Mouse (Mus musculus): ENCODE data around the gene Lrrfip2.

- TF ChIP-seq CTCF (IDR thresholded peaks at IDR 0.05; ENCODE audit: borderline replicate concordance, insufficient read depth, low read length) (no peak), POLR2A (IDR thresholded peaks at IDR 0.05; ENCODE audit: low read depth, low read length) (no peak)
Measured at GRCm38 (mm10) chr9:111096419-111097326, 20.7 kb upstream of the Lrrfip2 start.

Data from embryonic fibroblast, embryonic 13.5 days (primary cell).